Mouse (Mus musculus) CH12.LX (cell line): ENCODE results near the gene Slc24a2. TPM values are rescaled to one million over a fixed set of nuclear protein-coding genes. Genes with fewer than 3 reads are reported as not detected.

ENCODE experiments used
- DNase-seq: peaks from one replicate; pipeline ENCODE4 v3.0.0-alpha.2; 2013; ENCODE audit errors: extremely low read depth
- H3K27ac ChIP-seq: 2 replicates; pipeline ENCODE4 v1.5.1; 2012; ENCODE audit warnings: low read depth, mild to moderate bottlenecking, control low read depth, moderate library complexity; ENCODE audit not compliant: insufficient read depth
- H3K27me3 ChIP-seq: replicated peaks from 2 replicates; pipeline ENCODE3; 2012; ENCODE audit warnings: inconsistent platforms
- H3K36me3 ChIP-seq, 2 experiments: replicated peaks in 1 of 2; 2 replicates each; pipeline versions ENCODE3 to v1.6.1; 2012; ENCODE audit warnings: inconsistent platforms in 1 of 2, low read length in 1 of 2, mild to moderate bottlenecking in 1 of 2, mixed read lengths in 1 of 2, moderate library complexity in 1 of 2; ENCODE audit not compliant: control insufficient read depth in 1 of 2, insufficient read depth in 1 of 2
- H3K4me1 ChIP-seq, 2 experiments: 2 replicates each; pipeline ENCODE4 v1.6.1; 2012; ENCODE audit warnings: inconsistent platforms in 1 of 2, moderate library complexity in 1 of 2; ENCODE audit not compliant: insufficient read depth in 2 of 2, control insufficient read depth in 1 of 2
- H3K4me2 ChIP-seq: 2 replicates; pipeline ENCODE4 v1.6.1; 2012; ENCODE audit warnings: low read depth, mild to moderate bottlenecking, control low read depth; ENCODE audit not compliant: poor library complexity, insufficient read depth, severe bottlenecking
- H3K4me3 ChIP-seq, 3 experiments: fragments of 150-350 bp in 1 of 3; sonication (generic) in 1 of 3; replicated peaks in 1 of 3; 2 replicates each; pipeline versions ENCODE3 to v1.5.1; 2011 to 2012; ENCODE audit warnings: low read depth in 2 of 3, low read length in 2 of 3, mild to moderate bottlenecking in 2 of 3, moderate library complexity in 2 of 3, control low read depth in 1 of 3, improper control_type of control experiment in 1 of 3, inconsistent platforms in 1 of 3, mixed read lengths in 1 of 3; ENCODE audit not compliant: poor library complexity in 1 of 3
- H3K79me2 ChIP-seq: replicated peaks from 2 replicates; pipeline ENCODE4 v1.6.1; 2012; ENCODE audit warnings: mild to moderate bottlenecking, moderate library complexity; ENCODE audit not compliant: control insufficient read depth, poor library complexity, insufficient read depth, severe bottlenecking; ENCODE audit errors: extremely low read depth
- H3K9ac ChIP-seq: 2 replicates; pipeline ENCODE4 v1.6.1; 2012; ENCODE audit warnings: low read depth, mild to moderate bottlenecking, control low read depth, moderate library complexity; ENCODE audit not compliant: insufficient read depth
- H3K9me3 ChIP-seq: replicated peaks from 2 replicates; pipeline ENCODE3; 2012; ENCODE audit warnings: low read length, inconsistent platforms, mixed read lengths
- BHLHE40 ChIP-seq: IDR thresholded peaks from 2 replicates; pipeline ENCODE4 v1.6.1; 2011; ENCODE audit warnings: mild to moderate bottlenecking, low read depth, low read length, improper control_type of control experiment
- CHD1 ChIP-seq: IDR thresholded peaks from 2 replicates; pipeline ENCODE4 v1.6.1; 2012; ENCODE audit warnings: low read depth, low read length, improper control_type of control experiment, inconsistent platforms
- CHD2 ChIP-seq: IDR thresholded peaks from 2 replicates; pipeline ENCODE4 v1.6.1; 2011; ENCODE audit warnings: low read length, improper control_type of control experiment
- CTCF ChIP-seq, 2 experiments: IDR thresholded peaks in 1 of 2; conservative IDR thresholded peaks in 1 of 2; 2 replicates each; pipeline ENCODE4 v1.5.1; 2011 to 2012; ENCODE audit warnings: low read depth in 2 of 2, low read length in 2 of 2, improper control_type of control experiment in 1 of 2, inconsistent platforms in 1 of 2, mild to moderate bottlenecking in 1 of 2, moderate library complexity in 1 of 2
- E2F4 ChIP-seq: IDR thresholded peaks from 2 replicates; pipeline ENCODE4 v1.6.1; 2011; ENCODE audit warnings: low read depth, low read length, improper control_type of control experiment; ENCODE audit not compliant: insufficient replicate concordance
- ETS1 ChIP-seq: conservative IDR thresholded peaks from 2 replicates; pipeline ENCODE4 v1.6.1; 2012; ENCODE audit warnings: low read depth, mild to moderate bottlenecking, inconsistent platforms, low read length, improper control_type of control experiment, moderate library complexity
- GABPA ChIP-seq: IDR thresholded peaks from 2 replicates; pipeline ENCODE4 v1.6.1; 2012; ENCODE audit warnings: low read depth, low read length, improper control_type of control experiment, inconsistent platforms; ENCODE audit not compliant: insufficient replicate concordance
- JUN ChIP-seq: IDR thresholded peaks from 2 replicates; pipeline ENCODE4 v1.6.1; 2011; ENCODE audit warnings: low read depth, mild to moderate bottlenecking, low read length, improper control_type of control experiment, moderate library complexity; ENCODE audit not compliant: insufficient read depth
- JUND ChIP-seq: conservative IDR thresholded peaks from 2 replicates; pipeline ENCODE4 v1.6.1; 2011; ENCODE audit warnings: low read depth, low read length, improper control_type of control experiment
- KAT2A ChIP-seq: IDR thresholded peaks from 2 replicates; pipeline ENCODE4 v1.6.1; 2012; ENCODE audit warnings: low read length, improper control_type of control experiment, inconsistent platforms; ENCODE audit not compliant: insufficient replicate concordance
- MAFK ChIP-seq: IDR thresholded peaks from 2 replicates; pipeline ENCODE4 v1.6.1; 2011; ENCODE audit warnings: low read length, improper control_type of control experiment; ENCODE audit not compliant: insufficient replicate concordance
- MAX ChIP-seq: IDR thresholded peaks from 2 replicates; pipeline ENCODE4 v1.6.1; 2011; ENCODE audit warnings: low read length, improper control_type of control experiment
- MAZ ChIP-seq: IDR thresholded peaks from 2 replicates; pipeline ENCODE4 v1.6.1; 2012; ENCODE audit warnings: low read depth, mild to moderate bottlenecking, inconsistent platforms, low read length, improper control_type of control experiment, moderate library complexity
- NELFE ChIP-seq: IDR thresholded peaks from 2 replicates; pipeline ENCODE4 v1.6.1; 2011; ENCODE audit warnings: low read depth, low read length, improper control_type of control experiment
- NRF1 ChIP-seq: IDR thresholded peaks from 2 replicates; pipeline ENCODE4 v1.6.1; 2014; ENCODE audit warnings: low read depth, mild to moderate bottlenecking, inconsistent platforms, low read length, improper control_type of control experiment, moderate library complexity
- POLR2A ChIP-seq: IDR thresholded peaks from 2 replicates; pipeline ENCODE4 v1.6.1; 2011; ENCODE audit warnings: low read depth, mild to moderate bottlenecking, improper control_type of control experiment, low read length
- POLR2AphosphoS2 ChIP-seq: IDR thresholded peaks from 2 replicates; pipeline ENCODE4 v1.6.1; 2011; ENCODE audit warnings: low read depth, low read length, improper control_type of control experiment
- RAD21 ChIP-seq: IDR thresholded peaks from 2 replicates; pipeline ENCODE4 v1.6.1; 2011; ENCODE audit warnings: low read depth, mild to moderate bottlenecking, low read length, improper control_type of control experiment, moderate library complexity
- RCOR1 ChIP-seq: conservative IDR thresholded peaks from 2 replicates; pipeline ENCODE4 v1.6.1; 2012; ENCODE audit warnings: low read depth, mild to moderate bottlenecking, inconsistent platforms, low read length, improper control_type of control experiment
- SIN3A ChIP-seq: IDR thresholded peaks from 2 replicates; pipeline ENCODE4 v1.6.1; 2012; ENCODE audit warnings: low read length, improper control_type of control experiment, inconsistent platforms
- SMC3 ChIP-seq: IDR thresholded peaks from 2 replicates; pipeline ENCODE4 v1.6.1; 2011; ENCODE audit warnings: low read depth, low read length, improper control_type of control experiment
- USF2 ChIP-seq: conservative IDR thresholded peaks from 2 replicates; pipeline ENCODE4 v1.6.1; 2011; ENCODE audit warnings: low read depth, low read length, improper control_type of control experiment
- ZKSCAN1 ChIP-seq: IDR thresholded peaks from 2 replicates; pipeline ENCODE4 v1.6.1; 2012; ENCODE audit warnings: low read depth, inconsistent platforms, low read length, improper control_type of control experiment, borderline replicate concordance
- ZMIZ1 ChIP-seq: IDR thresholded peaks from 2 replicates; pipeline ENCODE4 v1.6.1; 2012; ENCODE audit warnings: low read depth, mild to moderate bottlenecking, inconsistent platforms, low read length, improper control_type of control experiment
- ZNF384 ChIP-seq: IDR thresholded peaks from 2 replicates; pipeline ENCODE4 v1.6.1; 2012; ENCODE audit warnings: low read depth, low read length, improper control_type of control experiment, inconsistent platforms
- dilution Hi-C: fragments of 300-500 bp; cut with MboI; formaldehyde crosslinking; loops from 2 replicates; pipeline ENCODE4 v1.14.3; 2020; ENCODE audit warnings: low sequenced_read_pairs; ENCODE audit not compliant: extremely low pct_unique_long_range_greater_than_20kb, extremely low pct_ligation_motif_present
- in situ Hi-C: fragments of 300-500 bp; cut with MboI; formaldehyde crosslinking; loops from 3 replicates; pipeline ENCODE4 v1.14.3; 2019; ENCODE audit warnings: low sequenced_read_pairs, low pct_ligation_motif_present, low pct_unique_long_range_greater_than_20kb, mixed read lengths
- polyA plus RNA-seq: library from polyadenylated mRNA; unstranded; fragments of >175 nt; gene quantifications from 2 replicates; pipeline ENCODE4 v1.2.1, GENCODE M21; 2012; ENCODE audit warnings: low read depth; ENCODE audit not compliant: insufficient read length
- total RNA-seq, 2 experiments: library from RNA; depleted of rRNA; stranded (reverse); fragments of 300-350 nt in 1 of 2; fragments of >200 nt in 1 of 2; gene quantifications; 2 replicates each; pipeline ENCODE4 v1.2.3; 2012 to 2014

Gene Slc24a2
- total and polyA plus RNA-seq, 3 experiments: not detected

- no peaks in the 10 kb centered on the region for H3K4me1 ChIP-seq
- H3K27me3 ChIP-seq: no peaks in the 10 kb centered on the region
- TF ChIP-seq POLR2A: no peak
- TF ChIP-seq CHD1: no peak
- TF ChIP-seq E2F4: no peak
- TF ChIP-seq MAZ: no peak
- TF ChIP-seq CHD2: no peak
- TF ChIP-seq NELFE: no peak
- TF ChIP-seq ETS1: no peak
- TF ChIP-seq CTCF (conservative IDR thresholded peaks at IDR 0.05 in 1 of 2, IDR thresholded peaks at IDR 0.05 in 1 of 2; ENCODE audit: low read depth in 2 of 2, low read length in 2 of 2): no peak
- TF ChIP-seq SIN3A: no peak
- TF ChIP-seq JUN: no peak
- TF ChIP-seq ZNF384: no peak
- TF ChIP-seq ZKSCAN1: no peak
- TF ChIP-seq NRF1: no peak
- TF ChIP-seq SMC3: no peak
- no peak for TF ChIP-seq BHLHE40
- TF ChIP-seq MAFK: no peak
- TF ChIP-seq JUND: no peak
- no peak for TF ChIP-seq USF2
- TF ChIP-seq GABPA: no peak
- no peak for TF ChIP-seq RAD21
- H3K4me3 ChIP-seq: no peak overlapping the region
- no peak overlapping the region for H3K9ac ChIP-seq
- H3K9me3 ChIP-seq: no peaks in the 10 kb centered on the region
- dilution Hi-C loops (no loop called here), in situ Hi-C loops (no loop called here)
- no peak for DNase-seq
- H3K4me2 ChIP-seq: no peak overlapping the region
- no peaks in the 10 kb centered on the region for H3K79me2 ChIP-seq
- H3K36me3 ChIP-seq: no peaks in the 10 kb centered on the region
- no peak overlapping the region for H3K27ac ChIP-seq
These were observed 165.1 kb downstream of the Slc24a2 start for GRCm38 (mm10) chr4:87065227-87065626.

DNA sequence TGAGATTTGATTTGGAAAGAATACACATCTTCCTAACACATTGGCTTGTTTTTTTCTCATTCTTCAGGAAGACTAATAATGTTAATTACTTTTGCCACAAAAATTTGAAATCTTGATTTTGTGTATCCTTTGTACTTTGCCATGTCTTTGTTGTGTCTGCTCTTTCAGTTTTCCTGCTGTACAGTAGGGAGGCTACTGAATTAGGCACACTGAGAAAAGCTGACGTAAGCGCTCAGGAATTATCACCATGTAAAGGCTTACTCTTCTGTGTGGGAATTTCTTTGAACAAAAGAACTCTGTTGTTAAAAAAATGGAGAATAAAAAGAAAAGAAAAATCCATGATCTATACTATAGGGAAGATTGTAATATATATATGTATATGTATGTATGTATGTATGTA, 165.7 kb downstream of the Slc24a2 start:
- no peaks in the 10 kb centered on the region for H3K27me3 ChIP-seq
- H3K4me2 ChIP-seq: no peak overlapping the region
- H3K9me3 ChIP-seq: no peaks in the 10 kb centered on the region
- TF ChIP-seq KAT2A (no peak), RCOR1 (no peak), POLR2AphosphoS2 (no peak), JUND (no peak), ZKSCAN1 (no peak), USF2 (no peak), GABPA (no peak), MAX (no peak), ZMIZ1 (no peak), CHD2 (no peak)
- no peak overlapping the region for H3K27ac ChIP-seq
- no peaks in the 10 kb centered on the region for H3K4me1 ChIP-seq
- H3K4me3 ChIP-seq: no peak overlapping the region
- no peaks in the 10 kb centered on the region for H3K36me3 ChIP-seq
- no peak for DNase-seq
- dilution Hi-C loops: no loop called here
- H3K9ac ChIP-seq: no peak overlapping the region
- no peaks in the 10 kb centered on the region for H3K79me2 ChIP-seq
- in situ Hi-C loops: no loop called here
